Mouse (Mus musculus): ENCODE measurements around the gene Lama2. TPM values are rescaled to one million over a fixed set of nuclear protein-coding genes. Genes with fewer than 3 reads are reported as not detected.

The Lama2 gene
- 2.6 and 4.9 TPM in 2 replicates for polyA plus RNA-seq (2012; rRNA removed)

GRCm38 (mm10) chr10:27619658-27620057 is at the start of gene Lama2:
Lama2 (minus strand) TSS chr10:27619758.
- WGBS, result 94% methylated on average over 3 of the region's 3 CpGs
- DNase-seq (ENCODE audit: low read depth, low spot score), result no peak

- WGBS, result 82% methylated on average over 1 of the region's 1 CpGs
- DNase-seq (ENCODE audit: low read depth, low spot score), result no peak
Observed at GRCm38 (mm10) chr10:27664391-27664790, 44.8 kb upstream of the Lama2 start.

- 20% methylated on average over 1 of the region's 1 CpGs for WGBS
- DNase-seq (ENCODE audit: low read depth, low spot score), result no peak
Observed at GRCm38 (mm10) chr10:27663396-27663795, 43.8 kb upstream of the Lama2 start.

- DNase-seq (ENCODE audit: low read depth, low spot score), result no peak
- WGBS, result 79% methylated on average over 4 of the region's 4 CpGs
Observed at GRCm38 (mm10) chr10:27654164-27654563, 34.6 kb upstream of the Lama2 start.

- DNase-seq (ENCODE audit: low read depth, low spot score), result no peak
- 54% methylated on average over 8 of the region's 8 CpGs for WGBS
Observed at GRCm38 (mm10) chr10:27652694-27653335, 33.3 kb upstream of the Lama2 start.

DNA sequence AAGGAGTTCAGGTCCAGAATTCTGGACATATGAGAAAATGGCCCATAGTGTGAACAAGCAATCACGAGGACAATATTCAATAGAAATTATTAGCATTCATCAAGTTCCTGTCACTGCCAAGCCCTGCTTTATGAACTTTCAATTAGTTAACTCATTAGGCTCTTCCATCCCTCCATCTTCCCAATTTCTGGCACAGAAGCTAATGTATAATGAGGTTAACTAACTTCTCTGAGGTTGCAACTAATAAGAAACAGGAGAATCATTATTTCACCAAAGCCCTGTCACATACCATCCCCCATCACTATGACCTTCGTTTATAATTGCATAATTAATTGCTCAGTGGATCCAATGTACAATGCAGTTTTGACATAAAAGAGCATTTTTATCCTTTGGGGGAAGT is 16.2 kb upstream of the Lama2 start:
- no peak for DNase-seq (ENCODE audit: low read depth, low spot score)
- 70% methylated on average over 2 of the region's 2 CpGs for WGBS

GRCm38 (mm10) chr10:27631002-27631401 is 11.4 kb upstream of the Lama2 start:
- DNase-seq (ENCODE audit: low read depth, low spot score), result no peak
- WGBS, result 88% methylated on average over 4 of the region's 4 CpGs

DNA sequence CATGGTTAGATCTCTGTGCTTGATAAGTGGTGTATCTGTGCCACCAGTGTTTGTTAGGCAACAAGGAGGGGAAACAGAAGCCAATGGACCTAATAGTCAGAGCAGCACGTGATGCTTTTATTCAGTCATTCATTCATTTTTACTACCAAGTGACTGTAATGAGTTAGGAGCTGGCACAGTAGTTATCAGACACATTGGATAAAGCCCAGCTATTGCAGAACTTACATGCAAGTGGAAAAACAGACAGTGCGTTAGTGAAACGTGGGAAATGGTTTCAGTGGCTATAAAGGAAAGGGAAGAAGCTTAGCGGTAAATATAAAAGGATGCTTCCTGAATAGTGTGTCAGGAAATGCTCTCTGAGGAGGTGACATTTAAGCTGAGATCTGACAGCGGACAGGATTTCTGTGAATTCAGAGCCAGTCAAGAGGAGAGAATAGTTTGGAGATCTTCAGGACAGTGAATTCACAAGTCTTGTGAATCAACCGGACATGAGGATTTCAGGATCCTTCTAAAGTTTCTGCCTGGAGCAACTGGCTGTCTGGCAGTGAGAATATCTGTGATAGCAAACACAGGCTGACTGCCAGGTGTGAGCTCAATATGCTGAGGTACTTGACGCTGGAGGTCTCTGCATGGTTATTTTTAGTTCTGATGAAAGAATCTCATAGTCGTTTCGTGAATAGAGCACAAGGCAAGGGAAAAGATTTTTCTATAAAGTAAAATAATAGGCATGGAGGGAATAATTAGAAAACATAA is 2.3 kb upstream of the Lama2 start:
- no peak for DNase-seq (ENCODE audit: low read depth, low spot score)
- 64% methylated on average over 9 of the region's 9 CpGs for WGBS

DNA sequence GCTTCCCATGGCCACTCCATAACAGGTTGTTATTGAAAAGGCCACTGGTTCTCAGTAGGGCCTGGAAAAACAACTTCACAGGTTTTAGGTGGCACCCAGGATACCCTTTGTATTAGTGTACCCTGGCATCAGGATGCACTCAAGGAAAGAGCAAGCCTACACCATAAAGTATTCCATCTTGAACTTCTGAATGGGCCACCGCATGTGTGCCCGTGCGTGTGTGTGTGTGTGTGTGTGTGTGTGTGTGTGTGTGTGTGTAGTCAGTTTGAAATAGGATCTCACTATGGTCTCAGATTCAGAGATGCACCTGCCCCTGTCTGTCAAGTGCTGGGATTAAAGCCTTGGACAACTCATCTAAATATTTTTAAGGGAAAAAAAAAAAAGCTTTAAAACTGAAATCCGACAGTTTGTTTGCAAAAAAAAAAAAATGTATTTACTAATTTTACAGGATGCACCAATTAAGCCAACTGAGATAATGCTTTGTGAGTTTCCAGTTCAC is 2.0 kb downstream of the Lama2 start:
- no peak for DNase-seq (ENCODE audit: low read depth, low spot score)
- 90% methylated on average over 4 of the region's 4 CpGs for WGBS

- WGBS, result 18% methylated on average over 18 of the region's 18 CpGs
- no peak for DNase-seq (ENCODE audit: low read depth, low spot score)
Observed at GRCm38 (mm10) chr10:27616641-27617415, 2.7 kb downstream of the Lama2 start.

GRCm38 (mm10) chr10:27595675-27596074 is 23.9 kb downstream of the Lama2 start:
- peak; percentile 42 for DNase-seq (ENCODE audit: low read depth, low spot score)
- WGBS, result 41% methylated on average over 3 of the region's 3 CpGs

- DNase-seq (ENCODE audit: low read depth, low spot score), result no peak
- WGBS, result 58% methylated on average over 2 of the region's 2 CpGs
Observed at GRCm38 (mm10) chr10:27533217-27533616, 86.3 kb downstream of the Lama2 start.

DNA sequence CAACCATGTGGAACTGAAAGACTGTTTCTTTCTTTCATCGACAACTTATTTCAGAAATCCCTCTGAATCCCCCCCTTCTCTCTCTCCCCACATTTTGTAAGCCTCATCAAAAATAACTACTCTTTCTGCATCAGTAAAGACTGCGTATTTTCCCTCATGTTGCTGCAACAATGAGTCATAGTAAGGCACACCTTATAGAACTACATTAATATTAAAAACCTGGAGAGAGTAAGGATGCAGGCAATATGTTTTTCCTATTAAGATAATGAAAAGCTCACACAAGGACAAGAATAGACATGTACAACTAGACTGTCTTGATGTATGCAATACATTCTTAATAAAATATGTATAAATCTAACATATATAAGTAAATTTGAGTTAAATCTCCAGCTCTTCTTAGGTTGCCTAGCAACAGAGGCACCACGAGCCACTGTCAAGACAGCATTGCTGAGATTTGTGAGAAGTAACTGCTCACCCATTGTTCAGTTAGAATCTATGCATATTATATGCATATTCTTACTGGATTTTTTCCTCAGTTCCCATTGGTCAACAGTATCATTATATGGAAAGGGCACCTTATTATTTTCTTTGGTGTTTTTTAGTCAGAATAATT is 110.6 kb downstream of the Lama2 start:
- DNase-seq (ENCODE audit: low read depth, low spot score), result no peak
- 79% methylated on average over 3 of the region's 3 CpGs for WGBS

DNA sequence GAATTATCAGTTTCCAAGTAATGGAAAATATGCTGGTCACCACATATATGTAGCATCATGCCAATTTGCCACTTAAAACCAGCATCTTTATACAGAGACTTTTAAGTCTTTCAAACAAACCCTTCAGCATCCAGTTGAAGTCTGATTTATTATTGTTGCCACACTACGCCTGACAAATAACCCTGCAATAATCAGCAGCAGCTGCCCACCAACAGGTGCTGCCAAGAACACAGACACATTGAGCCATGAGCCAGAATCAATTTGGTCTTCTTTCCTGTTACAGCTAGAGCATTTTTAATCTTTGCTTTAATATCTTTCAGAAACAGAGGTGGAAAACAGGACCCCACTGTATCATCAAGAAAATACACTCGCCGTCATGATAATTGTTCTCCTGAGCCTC is 118.7 kb downstream of the Lama2 start:
- WGBS, result 57% methylated on average over 3 of the region's 3 CpGs
- DNase-seq (ENCODE audit: low read depth, low spot score), result no peak

- 65% methylated on average over 1 of the region's 1 CpGs for WGBS
- no peak for DNase-seq (ENCODE audit: low read depth, low spot score)
Observed at GRCm38 (mm10) chr10:27488452-27488851, 131.1 kb downstream of the Lama2 start.

DNA sequence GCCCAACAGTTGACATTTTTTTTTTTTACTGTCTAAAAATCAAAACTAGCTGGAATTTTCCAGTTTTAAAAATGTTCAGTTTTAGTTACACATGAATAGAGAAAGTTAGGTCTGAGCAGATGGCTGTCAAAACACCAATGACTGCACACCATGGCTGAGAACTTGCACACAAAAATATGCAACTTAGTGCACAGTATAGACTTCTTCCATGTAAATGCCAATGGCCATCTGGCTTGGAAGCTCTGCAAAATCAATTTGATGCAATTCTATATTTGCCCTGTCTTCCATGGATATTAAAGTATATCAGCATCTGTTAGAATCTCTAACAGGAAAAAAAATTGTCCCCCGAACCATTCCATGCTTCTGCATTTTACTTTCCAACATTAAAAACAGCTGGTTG is 135.5 kb downstream of the Lama2 start:
- DNase-seq (ENCODE audit: low read depth, low spot score), result no peak
- WGBS, result 80% methylated on average over 1 of the region's 1 CpGs

DNA sequence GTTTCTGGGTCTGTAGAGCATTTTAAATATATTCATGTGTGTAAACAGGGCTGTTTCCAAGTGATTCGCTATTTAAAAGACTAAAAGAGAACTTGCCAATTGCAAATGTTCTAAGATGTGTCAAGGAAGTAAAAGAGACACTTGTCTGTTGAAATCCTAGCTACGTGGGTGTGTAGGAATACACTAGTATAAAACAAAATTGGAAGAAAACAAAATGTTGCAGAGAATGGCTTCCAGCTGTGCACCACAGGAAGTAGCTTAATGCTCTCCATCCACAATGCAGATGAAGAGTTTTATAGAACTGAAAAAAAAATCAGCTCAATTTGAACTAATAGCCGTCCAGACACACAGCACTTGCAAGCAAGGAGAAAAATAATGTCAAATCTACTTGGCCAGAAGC is 144.0 kb downstream of the Lama2 start:
- DNase-seq (ENCODE audit: low read depth, low spot score), result no peak
- 48% methylated on average over 3 of the region's 3 CpGs for WGBS

DNA sequence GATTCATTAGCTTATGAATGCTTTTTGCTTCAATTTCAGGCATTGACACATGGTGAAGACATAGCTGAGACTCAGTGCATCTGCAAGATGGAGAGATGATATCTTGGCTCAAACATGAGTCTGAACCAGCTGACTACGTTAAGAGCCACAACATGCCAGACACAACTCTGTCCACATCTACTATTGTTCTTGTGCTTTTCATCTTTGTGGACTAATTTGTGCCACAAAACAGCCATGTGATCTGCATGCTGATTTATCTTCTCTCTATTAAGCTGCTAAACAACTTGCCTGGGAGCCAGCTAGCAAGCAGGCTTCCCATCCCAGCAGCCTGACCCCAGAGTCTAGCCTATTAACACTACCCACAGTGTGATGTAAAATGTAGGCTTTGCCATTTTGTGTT is 151.3 kb downstream of the Lama2 start:
- 88% methylated on average over 1 of the region's 1 CpGs for WGBS
- DNase-seq (ENCODE audit: low read depth, low spot score), result no peak

GRCm38 (mm10) chr10:27413583-27414465 is 205.7 kb downstream of the Lama2 start:
- DNase-seq (ENCODE audit: low read depth, low spot score), result no peak
- WGBS, result 64% methylated on average over 5 of the region's 5 CpGs

Data from large intestine, adult 2 months (tissue).